Mouse (Mus musculus) ovary, adult 10 weeks (tissue): ENCODE results near the gene Cd33. TPM values are rescaled to one million over a fixed set of nuclear protein-coding genes. Genes with fewer than 3 reads are reported as not detected.

Experiments
- polyA plus RNA-seq: library from polyadenylated mRNA; stranded (reverse); fragments of 350-450 nt; fragmentation: Illumina TruSeq; extraction: RNeasy Lipid Tissue Mini Kit (QIAGEN cat#74804); gene quantifications from one replicate; pipeline ENCODE4 v1.2.3, GENCODE M21; 2014

Gene Cd33
- polyA plus RNA-seq: 5.7 TPM

DNA sequence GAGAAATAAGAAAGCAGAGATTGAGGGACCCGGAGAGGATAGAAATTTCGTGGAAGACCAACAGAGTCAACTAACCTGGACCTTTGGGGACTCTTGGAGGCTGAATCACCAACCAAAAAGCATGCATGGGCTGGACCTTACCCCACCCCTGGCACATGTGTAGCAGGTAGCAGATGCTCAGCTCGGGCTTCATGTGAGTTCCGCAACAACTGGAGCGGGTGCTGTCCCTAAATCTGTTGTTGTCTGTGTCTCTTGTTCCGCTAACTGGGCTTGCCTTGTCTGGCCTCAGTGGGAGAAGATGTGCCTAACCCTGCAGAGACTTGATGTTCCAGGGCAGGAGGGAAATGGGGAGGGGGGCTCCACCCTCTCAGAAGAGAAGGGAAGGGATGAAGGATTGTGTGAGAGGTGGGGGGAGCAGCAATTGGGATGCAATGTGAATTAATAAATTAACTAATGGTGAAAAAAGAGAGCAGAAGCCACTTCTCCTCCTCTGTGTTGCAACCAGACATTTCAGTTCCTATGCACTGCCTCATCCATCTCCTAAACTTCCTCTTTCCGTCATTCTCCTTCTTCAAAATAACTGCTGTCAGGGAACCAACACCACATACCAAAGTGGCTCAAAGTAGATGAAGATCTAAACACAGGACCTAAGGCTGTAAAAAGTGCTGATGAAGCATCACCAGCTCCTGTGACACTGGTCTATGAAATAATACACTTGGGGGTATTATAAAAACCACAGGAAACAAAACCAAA lies at the start of gene Cd33:
Cd33 (minus strand) TSS at position 204 of the 753 bp plus-strand sequence.

DNA sequence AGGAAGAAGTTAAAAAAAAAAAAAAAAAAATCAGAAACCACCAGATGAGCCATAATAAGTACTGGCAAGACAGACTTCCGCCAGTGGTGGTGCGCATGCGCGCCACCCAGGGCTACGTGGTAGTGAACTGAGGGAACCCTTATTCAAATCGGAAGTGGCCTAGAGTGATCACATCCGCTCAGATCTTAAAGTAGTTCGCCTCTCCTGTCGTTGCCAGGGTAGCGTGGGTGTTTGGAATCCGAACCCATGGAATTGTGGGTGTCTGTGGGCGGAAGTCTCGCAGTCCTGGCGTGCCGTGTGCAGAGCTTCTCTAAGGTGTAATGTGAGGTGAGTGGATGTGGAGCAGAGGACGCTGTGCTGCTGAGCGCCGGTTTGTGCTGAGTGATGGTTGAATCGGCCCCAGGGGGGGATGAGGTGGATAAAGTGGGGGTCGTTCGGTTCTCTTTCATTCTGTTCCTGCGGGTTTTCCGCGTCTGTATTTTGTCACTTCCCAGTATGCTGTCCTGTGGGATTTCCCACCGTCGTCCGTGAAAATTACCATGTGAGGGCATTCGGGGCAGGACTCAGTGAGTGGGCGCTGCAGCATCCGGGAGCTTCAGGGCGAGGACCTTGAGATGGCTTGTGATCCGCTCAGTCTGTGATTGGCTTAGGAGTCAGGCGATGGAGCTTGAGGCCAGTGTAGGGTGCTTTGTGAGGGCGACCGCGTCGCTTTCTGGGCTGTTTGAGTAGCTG lies 35.4 kb upstream of the Cd33 start, which contains the start of gene Zfp719:
Zfp719 (plus strand) TSS at position 171 of the 732 bp plus-strand sequence.

DNA sequence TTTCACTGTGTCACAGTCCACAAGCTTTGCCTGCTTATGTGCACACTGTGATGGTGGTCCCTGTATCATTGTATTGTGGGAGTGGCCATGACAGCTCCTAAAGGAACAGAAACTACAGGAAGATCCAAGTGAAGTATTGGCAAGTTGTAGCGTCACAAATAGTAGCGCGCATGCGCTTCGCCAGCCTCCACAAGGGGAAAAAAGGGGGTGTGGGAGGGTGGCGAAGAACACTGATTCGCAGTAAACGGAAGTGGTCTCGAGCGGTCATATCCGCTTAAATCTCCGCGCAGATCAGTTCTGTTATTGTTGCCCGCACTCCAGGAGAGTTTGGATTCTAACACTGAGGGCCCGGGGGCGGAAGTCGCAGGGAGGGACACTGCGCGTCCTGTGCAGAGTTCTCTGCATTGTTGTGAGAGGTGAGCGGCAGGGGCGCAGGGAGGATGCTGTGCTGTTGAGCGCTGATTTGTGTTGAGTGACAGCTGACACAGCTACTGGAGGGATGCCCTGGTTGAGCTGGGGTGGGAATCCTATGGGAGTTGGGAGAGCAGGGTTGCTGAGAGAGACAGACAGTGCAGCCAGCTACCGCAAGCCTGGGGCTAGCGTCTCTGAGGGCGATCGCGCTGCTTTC lies 17.9 kb upstream of the Cd33 start, which contains the start of gene Zfp658:
Zfp658 (plus strand) TSS at position 251 of the 628 bp plus-strand sequence.

GRCm38 (mm10) chr7:43489631-43490125 lies 54.5 kb downstream of the Cd33 start, which contains the start of gene Iglon5:
TSS of gene Iglon5 (minus strand) at chr7:43490075.

Other genes starting within 250 kb of the Cd33 start
- 51.8 TPM for gene Zfp715, start 231.1 kb downstream of the Cd33 start, polyA plus RNA-seq
- 1.2 TPM for gene Siglecf, start 193.1 kb downstream of the Cd33 start, polyA plus RNA-seq
- gene Siglecg, start 136.2 kb downstream of the Cd33 start, polyA plus RNA-seq: not detected
- not detected for gene Lim2, start 116.8 kb downstream of the Cd33 start, polyA plus RNA-seq
- gene Nkg7, start 107.4 kb downstream of the Cd33 start, polyA plus RNA-seq: not detected
- gene Cldnd2, start 103.6 kb downstream of the Cd33 start, polyA plus RNA-seq: not detected
- gene Etfb, start 100.3 kb downstream of the Cd33 start, polyA plus RNA-seq: 1.5 TPM
- not detected for gene Gm45233, start 100.3 kb downstream of the Cd33 start, polyA plus RNA-seq
- gene Vsig10l, start 81.3 kb downstream of the Cd33 start, polyA plus RNA-seq: 0.88 TPM
- not detected for gene Iglon5, start 54.4 kb downstream of the Cd33 start, polyA plus RNA-seq
- not detected for gene 4931406B18Rik, start 38.5 kb downstream of the Cd33 start, polyA plus RNA-seq
- gene Zfp658, start 17.8 kb upstream of the Cd33 start, polyA plus RNA-seq: 3.5 TPM
- 42.2 TPM for gene Zfp719, start 35.2 kb upstream of the Cd33 start, polyA plus RNA-seq
- gene Zfp819, start 62.7 kb upstream of the Cd33 start, polyA plus RNA-seq: 0.20 TPM
- gene Ceacam18, start 90.3 kb upstream of the Cd33 start, polyA plus RNA-seq: not detected
- 0.66 TPM for gene Siglece, start 115.7 kb upstream of the Cd33 start, polyA plus RNA-seq
- gene Ctu1, start 127.6 kb upstream of the Cd33 start, polyA plus RNA-seq: 3.2 TPM
- gene Klk14, start 146.0 kb upstream of the Cd33 start, polyA plus RNA-seq: not detected
- gene Klk13, start 168.1 kb upstream of the Cd33 start, polyA plus RNA-seq: not detected
- gene Klk12, start 224.5 kb upstream of the Cd33 start, polyA plus RNA-seq: not detected
- gene Klk11, start 230.2 kb upstream of the Cd33 start, polyA plus RNA-seq: 0.48 TPM
- not detected for gene Klk10, start 236.6 kb upstream of the Cd33 start, polyA plus RNA-seq
- gene Klk9, start 247.5 kb upstream of the Cd33 start, polyA plus RNA-seq: not detected